Mouse (Mus musculus) stomach, postnatal 0 days (tissue): ENCODE results near the gene Mcemp1. TPM values are rescaled to one million over a fixed set of nuclear protein-coding genes. Genes with fewer than 3 reads are reported as not detected.

Experiments
- ATAC-seq: fragments of 200-750 bp; cut with Nextera tagmentation; 2 replicates; pipeline ENCODE4 v1.8.0; 2017; ENCODE audit not compliant: low FRiP score, low TSS enrichment
- DNase-seq: peaks from one replicate; pipeline ENCODE4 v3.0.0-alpha.2; 2016; ENCODE audit warnings: low spot score
- H3K27ac ChIP-seq: fragments of 300-500 bp; sonication (generic); replicated peaks from 2 replicates; pipeline ENCODE4 v1.5.1; 2014; ENCODE audit warnings: mild to moderate bottlenecking, control low read depth
- H3K27me3 ChIP-seq: fragments of 300-500 bp; sonication (generic); 2 replicates; pipeline ENCODE4 v1.6.1; 2014; ENCODE audit warnings: low read length; ENCODE audit not compliant: control insufficient read depth, insufficient read depth
- H3K36me3 ChIP-seq: fragments of 300-500 bp; sonication (generic); 2 replicates; pipeline ENCODE4 v1.6.1; 2014; ENCODE audit warnings: low read length, mixed read lengths; ENCODE audit not compliant: control insufficient read depth, insufficient read depth
- H3K4me1 ChIP-seq: fragments of 300-500 bp; sonication (generic); replicated peaks from 2 replicates; pipeline ENCODE4 v1.6.1; 2014; ENCODE audit warnings: antibody characterized with exemption; ENCODE audit not compliant: control insufficient read depth, insufficient read depth
- H3K4me2 ChIP-seq: fragments of 300-500 bp; sonication (generic); replicated peaks from 2 replicates; pipeline ENCODE4 v1.6.1; 2014; ENCODE audit warnings: low read depth, mild to moderate bottlenecking, control low read depth, moderate library complexity
- H3K4me3 ChIP-seq: fragments of 300-500 bp; sonication (generic); 2 replicates; pipeline ENCODE4 v1.5.1; 2014; ENCODE audit warnings: low read depth, low read length, control low read depth
- H3K9ac ChIP-seq: fragments of 300-500 bp; sonication (generic); 2 replicates; pipeline ENCODE4 v1.6.1; 2014; ENCODE audit warnings: mild to moderate bottlenecking, low read length, control low read depth, mixed read lengths
- H3K9me3 ChIP-seq: fragments of 300-500 bp; sonication (generic); 2 replicates; pipeline ENCODE4 v1.6.1; 2016; ENCODE audit warnings: low read length; ENCODE audit not compliant: control insufficient read depth
- CTCF ChIP-seq: IDR thresholded peaks from 2 replicates; pipeline ENCODE4 v1.5.1; 2016; ENCODE audit warnings: antibody characterized with exemption, low read depth, mild to moderate bottlenecking, moderate library complexity
- EP300 ChIP-seq: optimal IDR thresholded peaks from 2 replicates; pipeline ENCODE3; 2016; ENCODE audit warnings: antibody characterized with exemption
- WGBS: fragments of 180-500 bp; shearing (Covaris S2); extraction: QIAGEN DNeasy Blood & Tissue Kit; methylation state at CpG from one replicate; pipeline ENCODE4 v1.1.7; 2014; 5-methylcytosine and 5-hydroxymethylcytosine counted together
- polyA plus RNA-seq: library from polyadenylated mRNA; unstranded; fragments of >200 nt; fragmentation: Nextera tagmentation; extraction: Ambion mirVana; gene quantifications from 2 replicates; pipeline ENCODE4 v1.2.1, GENCODE M21; 2015

The Mcemp1 gene
- polyA plus RNA-seq, 1 experiment from 2014 or later, result 0.15 TPM

DNA sequence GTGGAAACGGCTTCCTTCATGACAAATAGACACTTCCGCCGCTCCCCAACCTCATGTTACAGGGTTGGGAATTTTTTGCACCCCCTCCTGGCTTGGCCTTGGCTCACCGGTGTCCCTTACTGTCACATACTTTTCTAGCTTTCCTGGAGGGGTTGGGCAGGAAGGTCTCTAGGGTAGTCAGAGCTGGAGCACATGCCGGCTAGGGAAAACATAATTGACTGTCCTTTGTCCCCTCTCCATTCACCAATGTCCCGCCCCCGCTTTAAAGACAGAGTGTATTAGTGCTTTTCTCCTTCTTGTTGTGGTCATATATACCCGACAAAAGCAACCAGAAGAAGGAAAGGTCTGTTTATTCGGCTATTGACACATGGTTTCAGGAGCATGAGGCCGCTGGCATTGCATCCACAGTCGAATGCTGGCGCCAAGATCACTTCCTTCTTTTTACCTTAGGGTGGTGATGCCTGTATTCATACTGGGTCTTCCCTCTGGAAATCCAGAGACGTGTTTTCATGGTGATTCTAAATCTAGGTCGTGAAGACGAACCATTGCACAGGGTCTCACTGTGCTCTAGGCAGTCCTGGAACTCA lies 11.5 kb downstream of the Mcemp1 start:
- peak overlapping the region; percentile 76 for H3K4me2 ChIP-seq
- TF ChIP-seq CTCF, result no peak
- TF ChIP-seq EP300, result no peak
- H3K9me3 ChIP-seq, result no peaks in the 10 kb centered on the region
- H3K4me1 ChIP-seq, result no peaks in the 10 kb centered on the region
- ATAC-seq (no peak), DNase-seq (peak; percentile 39)
- peak overlapping the region; percentile 96 for H3K9ac ChIP-seq
- H3K27ac ChIP-seq, result peak overlapping the region; percentile 96
- H3K4me3 ChIP-seq, result peak overlapping the region; percentile 94
- peaks cover 10% of the 10 kb centered on the region for H3K36me3 ChIP-seq
- whole genome bisulfite sequencing, result under 1% methylated on average over 15 of the region's 15 CpGs
- no peaks in the 10 kb centered on the region for H3K27me3 ChIP-seq

GRCm38 (mm10) chr8:3678831-3679230 lies 13.3 kb downstream of the Mcemp1 start:
- Histone ChIP-seq H3K4me2 (no peak overlapping the region), H3K4me3 (no peak overlapping the region), H3K27ac (no peak overlapping the region), H3K9me3 (no peaks in the 10 kb centered on the region), H3K9ac (no peak overlapping the region), H3K4me1 (no peaks in the 10 kb centered on the region), H3K36me3 (peaks cover 10% of the 10 kb centered on the region), H3K27me3 (no peaks in the 10 kb centered on the region)
- 96% methylated on average over 20 of the region's 23 CpGs for WGBS
- ATAC-seq (no peak), DNase-seq (no peak)
- no peak for TF ChIP-seq EP300
- no peak for TF ChIP-seq CTCF

DNA sequence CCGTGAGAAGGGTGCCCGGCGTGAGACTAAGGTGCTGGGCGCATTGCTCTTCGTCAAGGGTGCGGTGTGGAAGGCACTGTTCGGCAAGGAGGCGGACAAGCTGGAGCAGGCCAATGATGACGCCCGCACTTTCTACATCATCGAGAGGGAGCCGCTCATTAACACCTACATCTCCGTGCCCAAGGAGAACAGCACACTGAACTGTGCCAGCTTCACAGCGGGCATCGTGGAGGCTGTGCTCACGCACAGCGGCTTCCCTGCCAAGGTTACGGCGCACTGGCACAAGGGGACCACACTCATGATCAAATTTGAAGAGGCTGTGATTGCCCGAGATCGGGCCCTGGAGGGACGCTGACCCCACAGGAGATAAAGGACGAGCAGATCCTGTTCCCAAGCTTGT lies 13.7 kb downstream of the Mcemp1 start:
- ATAC-seq (no peak), DNase-seq (no peak)
- no peak overlapping the region for H3K9ac ChIP-seq
- peaks cover 10% of the 10 kb centered on the region for H3K36me3 ChIP-seq
- H3K9me3 ChIP-seq, result no peaks in the 10 kb centered on the region
- no peaks in the 10 kb centered on the region for H3K27me3 ChIP-seq
- 93% methylated on average over 23 of the region's 23 CpGs for WGBS
- TF ChIP-seq CTCF, result no peak
- TF ChIP-seq EP300, result no peak
- no peak overlapping the region for H3K27ac ChIP-seq
- no peak overlapping the region for H3K4me2 ChIP-seq
- H3K4me3 ChIP-seq, result no peak overlapping the region
- H3K4me1 ChIP-seq, result no peaks in the 10 kb centered on the region

GRCm38 (mm10) chr8:3679656-3680055 lies 14.1 kb downstream of the Mcemp1 start:
- Histone ChIP-seq H3K4me3 (no peak overlapping the region), H3K4me1 (no peaks in the 10 kb centered on the region), H3K27ac (no peak overlapping the region), H3K9me3 (no peaks in the 10 kb centered on the region), H3K9ac (no peak overlapping the region), H3K4me2 (no peak overlapping the region), H3K27me3 (no peaks in the 10 kb centered on the region), H3K36me3 (peaks cover 10% of the 10 kb centered on the region)
- ATAC-seq (no peak), DNase-seq (no peak)
- TF ChIP-seq EP300, result no peak
- TF ChIP-seq CTCF, result no peak
- 84% methylated on average over 5 of the region's 5 CpGs for WGBS

DNA sequence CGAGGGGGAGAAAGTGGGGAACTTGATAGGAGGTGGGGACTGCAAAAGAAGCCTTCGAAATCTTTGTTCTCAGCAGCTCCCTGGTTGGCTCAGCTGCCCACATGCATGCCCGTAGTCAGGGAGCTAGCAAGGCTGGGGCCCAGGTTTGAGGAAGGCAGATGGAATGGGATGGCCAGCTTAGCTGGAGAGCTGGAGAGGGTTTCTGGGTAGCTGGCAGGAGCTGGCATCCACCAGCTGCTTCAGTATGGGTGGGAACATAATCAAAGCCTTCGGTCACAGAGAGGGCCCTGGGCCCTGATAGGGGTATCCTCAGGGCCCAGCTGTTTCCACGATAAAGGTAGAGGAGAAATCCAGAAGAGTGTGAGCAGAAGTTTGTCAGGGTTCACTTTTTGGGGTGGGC lies 16.9 kb downstream of the Mcemp1 start:
- no peaks in the 10 kb centered on the region for H3K27me3 ChIP-seq
- 83% methylated on average over 5 of the region's 5 CpGs for WGBS
- H3K4me3 ChIP-seq, result no peak overlapping the region
- ATAC-seq, result no peak
- H3K36me3 ChIP-seq, result peaks cover 10% of the 10 kb centered on the region
- no peak overlapping the region for H3K4me2 ChIP-seq
- DNase-seq, result no peak
- H3K27ac ChIP-seq, result no peak overlapping the region
- TF ChIP-seq CTCF, result no peak
- TF ChIP-seq EP300, result no peak
- H3K9ac ChIP-seq, result no peak overlapping the region
- no peaks in the 10 kb centered on the region for H3K4me1 ChIP-seq
- H3K9me3 ChIP-seq, result no peaks in the 10 kb centered on the region

DNA sequence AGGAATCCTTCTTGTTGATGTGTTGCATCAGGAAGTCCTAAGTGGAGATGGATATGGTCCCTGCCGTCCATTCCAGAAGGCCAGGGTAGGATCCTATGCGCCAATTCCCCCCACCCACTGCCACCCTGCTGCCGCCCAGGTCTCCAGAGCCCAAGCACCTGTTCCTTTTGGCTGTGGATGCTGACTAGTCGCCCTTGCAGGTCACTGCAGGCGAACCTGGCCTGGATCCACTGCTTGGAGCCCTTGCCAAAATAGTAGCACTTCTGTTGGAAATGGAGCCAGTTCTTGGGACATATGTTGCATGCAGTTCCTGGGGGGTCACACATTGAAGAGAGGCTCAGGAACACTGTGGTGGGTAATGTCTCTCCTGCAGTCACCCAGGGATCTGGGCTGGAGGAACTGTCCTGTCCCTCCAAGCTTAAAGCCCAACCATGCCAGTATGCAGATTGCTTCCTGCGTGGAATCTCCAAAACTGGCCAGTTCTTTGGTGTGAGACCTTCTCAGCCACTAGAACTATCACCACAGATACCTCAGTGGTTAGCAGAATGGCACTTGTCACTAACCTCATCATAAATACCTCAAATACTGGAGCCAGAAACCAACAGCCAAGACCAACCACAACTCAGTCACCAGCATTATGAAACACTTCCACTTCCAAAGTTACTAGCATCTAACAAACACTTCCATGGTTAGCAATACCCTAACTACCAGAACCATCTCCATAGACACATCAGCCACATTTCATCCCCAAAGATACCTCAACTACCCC lies 18.0 kb downstream of the Mcemp1 start:
- Histone ChIP-seq H3K9ac (no peak overlapping the region), H3K4me1 (no peaks in the 10 kb centered on the region), H3K4me2 (no peak overlapping the region), H3K27me3 (no peaks in the 10 kb centered on the region), H3K36me3 (peaks cover 10% of the 10 kb centered on the region), H3K4me3 (no peak overlapping the region), H3K9me3 (no peaks in the 10 kb centered on the region), H3K27ac (no peak overlapping the region)
- no peak for TF ChIP-seq EP300
- DNase-seq, result no peak
- no peak for ATAC-seq
- WGBS, result 71% methylated on average over 6 of the region's 6 CpGs
